Mouse (Mus musculus) retina, postnatal 1 day (tissue): Measurements from ENCODE around the gene Tnk2.

Source experiments
- DNase-seq: peaks from one replicate; pipeline ENCODE4 v3.0.0-alpha.2; 2012

Gene Tnk2

DNA sequence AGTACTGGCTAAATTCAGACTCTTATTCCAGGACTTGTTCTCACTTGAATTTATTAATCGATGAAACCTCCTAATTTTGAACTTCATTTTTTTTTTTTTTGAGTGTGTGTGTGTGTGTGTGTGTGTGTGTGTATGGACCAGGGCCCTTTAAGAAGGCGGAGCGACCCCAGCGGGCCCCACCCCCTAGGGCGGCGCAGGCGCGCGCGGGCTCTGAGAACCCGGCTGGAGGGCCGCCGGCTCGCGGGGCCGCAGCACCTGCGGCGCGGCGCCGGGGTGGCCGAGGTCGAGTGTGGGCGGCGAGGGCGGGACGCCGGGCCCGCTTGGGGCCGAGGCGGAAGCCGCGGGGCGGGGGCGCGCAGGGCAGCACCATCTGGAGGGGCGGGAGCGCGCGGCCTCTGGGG is at the start of gene Tnk2:
Tnk2 (plus strand) TSS at position 214 of the 401 bp plus-strand sequence.
- DNase-seq, result peak; percentile 93

DNA sequence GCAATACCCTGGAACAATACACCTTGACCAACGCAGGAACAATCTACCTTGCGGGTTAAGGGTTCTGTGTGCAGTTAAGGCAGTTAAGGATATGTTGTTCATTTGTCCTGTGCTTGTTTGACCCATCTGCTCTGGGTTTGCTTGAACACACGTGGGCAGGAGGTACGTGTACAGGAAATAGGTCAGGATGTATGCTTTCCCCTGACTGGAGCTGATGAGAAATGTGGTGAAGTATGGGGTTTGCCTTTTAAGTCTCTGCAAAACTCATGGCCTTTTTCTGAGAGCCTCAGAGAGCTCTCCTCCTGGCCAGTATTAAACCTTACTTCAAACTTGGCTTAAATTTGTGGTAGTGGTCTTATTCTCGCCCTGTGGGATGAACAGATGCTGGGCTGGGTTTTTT is 49.8 kb upstream of the Tnk2 start:
- no peak for DNase-seq

GRCm38 (mm10) chr16:32594701-32595100 is 49.0 kb upstream of the Tnk2 start:
- DNase-seq, result no peak

DNA sequence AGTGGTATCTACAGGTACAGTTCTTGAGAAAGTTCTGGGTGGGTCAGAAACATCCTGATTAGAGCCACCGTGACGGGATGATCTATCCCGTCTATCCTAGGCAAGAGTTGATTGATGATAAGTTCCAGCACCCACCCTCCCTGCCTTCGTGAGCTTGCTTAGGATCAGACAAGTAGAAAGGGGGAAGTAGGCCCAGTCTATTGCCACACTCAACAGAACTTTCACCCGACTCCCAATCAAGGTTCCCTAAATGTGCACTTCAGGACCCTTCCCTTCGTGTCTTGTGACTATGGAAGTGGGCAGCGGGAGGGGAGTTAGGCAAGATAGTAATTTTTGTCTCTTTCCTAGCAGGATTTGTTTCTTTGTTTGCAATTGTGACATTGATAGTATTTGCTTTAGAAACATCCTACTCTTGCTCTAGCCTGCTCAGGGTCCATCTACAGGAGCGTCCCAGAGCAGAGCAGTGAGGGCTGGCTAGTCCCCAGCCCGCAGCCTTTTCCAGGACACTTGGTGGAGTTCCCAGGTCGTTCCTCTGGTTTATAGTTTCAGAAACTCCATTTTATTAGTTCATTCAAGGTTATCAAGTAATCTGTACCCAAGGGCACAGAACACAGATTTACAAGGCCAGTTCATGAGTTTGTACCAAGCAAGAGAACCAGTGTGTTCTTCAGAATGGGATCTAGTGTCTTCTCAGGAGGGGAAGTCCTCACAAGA is 48.4 kb upstream of the Tnk2 start:
- no peak for DNase-seq

GRCm38 (mm10) chr16:32597909-32598381 is 45.7 kb upstream of the Tnk2 start:
- DNase-seq, result no peak

- DNase-seq, result no peak
Observed at GRCm38 (mm10) chr16:32599151-32599550, 44.5 kb upstream of the Tnk2 start.

DNA sequence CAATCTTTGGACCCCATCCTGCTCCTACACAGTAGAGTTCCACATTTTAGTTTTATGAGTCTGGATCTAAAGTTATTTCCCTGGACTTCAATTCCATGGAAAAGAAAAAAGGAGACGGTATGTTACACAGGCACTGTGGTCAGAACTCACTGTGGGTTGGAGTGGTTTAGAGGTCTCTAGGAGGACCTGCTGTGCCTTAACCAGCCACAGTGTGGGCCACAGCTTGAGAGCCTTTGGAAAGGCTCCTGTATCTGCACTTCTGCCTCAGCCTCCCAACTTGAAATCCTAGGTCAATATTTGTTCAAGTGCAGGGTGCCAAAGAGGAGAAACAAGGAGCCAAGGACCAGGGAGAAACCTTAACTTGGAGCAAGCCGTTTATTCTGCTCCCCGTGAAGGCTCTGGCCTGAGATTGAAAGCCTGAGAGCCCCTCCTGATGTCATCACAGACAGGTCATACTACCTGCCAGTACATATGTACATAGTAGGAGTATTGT is 41.4 kb upstream of the Tnk2 start:
- no peak for DNase-seq

- no peak for DNase-seq
Observed at GRCm38 (mm10) chr16:32607562-32608343, 35.9 kb upstream of the Tnk2 start.

DNA sequence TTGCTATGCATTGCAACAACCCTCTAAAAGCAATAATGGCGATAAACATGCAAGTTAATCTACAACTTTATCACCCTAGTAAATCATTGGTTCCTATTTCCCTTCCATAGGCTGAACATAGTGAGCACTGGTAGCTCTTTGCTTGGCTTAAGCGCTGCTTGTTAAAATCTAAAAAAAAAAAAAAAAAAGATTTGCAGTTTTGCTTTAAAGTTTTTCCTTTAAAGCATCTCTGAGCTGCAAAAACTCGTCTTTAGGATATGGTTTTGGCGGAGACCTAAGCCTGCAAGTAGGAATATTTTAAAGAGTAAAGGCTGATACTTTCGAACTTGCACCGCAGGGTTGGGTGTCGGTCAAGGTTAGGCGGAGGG is 35.3 kb upstream of the Tnk2 start:
- DNase-seq, result no peak

GRCm38 (mm10) chr16:32608712-32609400 is 34.8 kb upstream of the Tnk2 start, which contains the start of gene Tfrc:
Gene Tfrc (plus strand): TSS chr16:32608920.
- DNase-seq, result peak; percentile 99

GRCm38 (mm10) chr16:32609401-32609779 is 34.3 kb upstream of the Tnk2 start:
- no peak for DNase-seq

DNA sequence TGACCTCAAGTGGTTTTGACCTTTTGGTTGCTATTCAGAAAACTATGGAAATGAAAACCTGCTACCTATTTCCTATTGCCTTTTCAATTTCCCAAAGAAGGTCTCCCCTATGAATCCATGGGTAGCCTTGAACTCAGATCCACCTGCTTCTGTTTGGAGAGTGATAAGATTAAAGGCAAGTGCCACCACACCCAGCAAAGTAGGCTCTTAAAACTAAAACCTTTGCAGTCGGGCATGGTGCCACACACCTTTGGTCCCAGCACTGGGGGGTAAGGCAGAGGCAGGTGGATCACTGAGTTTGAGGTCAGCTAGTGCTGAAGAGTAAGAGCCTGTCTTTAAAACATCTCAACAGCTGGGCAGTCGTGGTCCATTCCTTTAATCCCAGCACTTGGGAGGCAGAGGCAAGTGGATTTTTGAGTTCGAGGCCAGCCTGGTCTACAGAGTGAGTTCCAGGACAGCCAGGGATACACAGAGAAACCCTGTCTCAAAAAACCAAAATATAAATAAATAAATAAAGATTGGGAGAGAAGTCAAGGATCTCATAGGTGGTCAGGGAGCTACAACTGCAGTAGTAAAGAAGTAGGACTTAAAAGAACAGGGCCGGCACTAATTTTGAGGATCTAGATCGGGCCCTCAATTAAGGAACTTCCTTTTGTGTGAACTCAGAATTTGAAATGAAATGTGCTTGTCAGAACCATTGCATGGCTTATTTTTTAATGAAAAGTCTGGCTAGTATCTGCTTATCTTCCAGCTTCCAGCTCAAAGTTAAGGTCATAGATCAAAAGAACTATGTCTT is 33.0 kb upstream of the Tnk2 start:
- no peak for DNase-seq

DNA sequence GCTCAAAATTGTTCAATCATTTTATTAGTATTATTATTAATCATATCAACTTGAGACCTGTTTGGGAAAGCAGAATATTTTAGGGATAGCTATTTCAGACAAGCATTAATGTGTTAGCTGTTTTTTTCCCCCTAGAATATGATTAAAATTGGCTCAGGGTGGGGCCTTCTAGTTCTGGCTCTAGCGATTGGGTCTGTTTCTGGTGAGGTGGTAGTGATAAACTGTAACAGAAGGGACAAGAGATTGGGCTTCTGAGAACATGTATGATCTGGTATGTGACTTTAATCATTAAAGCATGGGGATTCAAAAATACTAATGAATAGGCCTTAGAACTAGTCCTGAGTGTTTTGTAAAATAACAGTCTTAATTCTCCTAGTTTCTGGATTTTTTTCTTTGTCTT is 31.6 kb upstream of the Tnk2 start:
- DNase-seq, result no peak

GRCm38 (mm10) chr16:32613269-32613834 is 30.3 kb upstream of the Tnk2 start:
- DNase-seq, result no peak

- no peak for DNase-seq
Observed at GRCm38 (mm10) chr16:32614047-32614446, 29.6 kb upstream of the Tnk2 start.

GRCm38 (mm10) chr16:32618946-32619345 is 24.7 kb upstream of the Tnk2 start:
- no peak for DNase-seq

DNA sequence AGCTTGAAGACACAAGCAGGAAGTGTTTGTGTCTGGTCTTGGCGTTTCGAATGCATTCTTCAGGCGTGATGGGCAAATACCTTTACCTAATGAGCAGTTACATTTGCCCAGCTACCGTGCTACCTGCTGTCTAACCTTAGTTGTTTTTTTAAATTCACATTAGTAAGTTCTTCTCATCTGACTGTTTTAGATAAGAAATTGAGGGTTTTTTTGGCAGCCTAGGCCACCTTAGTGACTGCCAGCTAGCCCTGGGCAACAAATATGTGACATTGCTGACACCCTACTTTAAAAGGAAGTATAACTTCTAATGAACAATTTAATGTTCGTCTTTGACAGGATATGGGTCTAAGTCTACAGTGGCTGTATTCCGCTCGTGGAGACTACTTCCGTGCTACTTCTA is 15.5 kb upstream of the Tnk2 start:
- no peak for DNase-seq

- DNase-seq, result no peak
Observed at GRCm38 (mm10) chr16:32632328-32632824, 11.3 kb upstream of the Tnk2 start.

DNA sequence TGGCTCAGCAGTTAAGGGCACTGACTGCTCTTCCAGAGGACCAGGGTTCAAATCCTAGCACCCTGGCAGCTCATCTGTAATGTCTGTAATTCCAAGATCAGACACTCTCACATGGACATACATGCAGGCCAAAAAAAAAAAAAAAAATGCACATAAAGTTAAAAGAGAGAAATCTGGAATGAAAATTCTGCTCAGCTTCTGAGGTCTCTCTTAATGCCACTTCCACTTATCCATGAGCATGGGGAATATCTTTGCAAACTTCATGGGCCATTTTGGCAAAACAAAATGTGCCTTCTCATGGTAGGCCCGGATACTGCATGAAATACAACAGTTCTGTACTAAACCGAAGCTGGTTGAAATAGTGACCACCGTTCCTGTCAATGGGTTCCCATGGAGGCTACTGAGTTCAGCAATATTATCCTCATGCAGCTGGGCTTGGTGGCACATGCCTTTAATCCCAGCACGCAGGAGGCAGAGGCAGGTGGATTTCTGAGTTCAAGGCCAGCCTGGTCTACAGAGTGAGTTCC is 10.1 kb upstream of the Tnk2 start:
- no peak for DNase-seq

GRCm38 (mm10) chr16:32634183-32634582 is 9.5 kb upstream of the Tnk2 start:
- no peak for DNase-seq

DNA sequence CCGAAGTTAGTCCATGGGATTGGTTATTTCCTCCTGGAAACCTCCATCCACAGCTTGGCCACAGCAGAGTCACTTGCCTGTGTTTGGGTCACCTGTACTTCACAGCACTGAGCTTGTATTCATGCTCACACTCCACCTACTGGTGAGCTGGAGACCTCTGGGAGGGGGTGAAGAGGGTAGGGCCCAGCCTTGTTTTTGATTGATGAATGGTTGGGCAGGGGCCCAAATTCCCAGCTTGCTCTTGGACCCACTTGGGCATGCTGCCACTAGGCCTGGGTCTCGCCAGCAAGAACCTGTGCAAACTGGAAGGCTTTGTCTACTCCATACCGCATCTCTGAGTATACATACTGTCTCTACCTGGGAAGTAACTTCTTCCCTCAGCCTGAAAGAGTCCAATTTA is 8.4 kb upstream of the Tnk2 start:
- DNase-seq, result peak; percentile 28

DNA sequence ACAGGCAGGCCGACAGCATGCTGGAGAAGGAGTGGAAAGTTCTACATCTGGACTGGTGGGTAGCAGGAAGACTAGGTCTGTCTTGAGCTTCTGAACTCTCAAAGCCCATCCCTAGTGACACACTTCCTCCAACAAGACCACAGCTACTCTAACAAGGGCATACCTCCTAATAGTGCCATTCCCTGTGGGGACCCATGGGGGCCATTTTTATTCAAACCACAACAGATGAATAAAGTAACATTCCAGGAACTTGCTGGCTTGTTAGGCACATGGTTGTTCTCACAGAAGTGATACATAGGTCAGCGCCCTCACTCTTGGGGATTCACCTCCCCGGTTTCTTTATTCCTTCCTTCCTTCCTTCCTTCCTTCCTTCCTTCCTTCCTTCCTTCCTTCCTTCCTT is 7.3 kb upstream of the Tnk2 start:
- DNase-seq, result no peak
